Mouse (Mus musculus) urinary bladder, postnatal 36 days (tissue): Measurements from ENCODE around the gene Pgam5.

Experiments used
- DNase-seq, 2 experiments: peaks; one replicate each; pipeline ENCODE4 v3.0.0; 2022; ENCODE audit warnings: low spot score in 2 of 2, mixed read lengths in 1 of 2

The Pgam5 gene

GRCm38 (mm10) chr5:110230780-110231461 lies 38.8 kb downstream of the Pgam5 start, which contains the start of gene Ankle2:
Gene Ankle2, plus strand, starts transcription at chr5:110231004.
- peak; percentile 92 for DNase-seq

DNA sequence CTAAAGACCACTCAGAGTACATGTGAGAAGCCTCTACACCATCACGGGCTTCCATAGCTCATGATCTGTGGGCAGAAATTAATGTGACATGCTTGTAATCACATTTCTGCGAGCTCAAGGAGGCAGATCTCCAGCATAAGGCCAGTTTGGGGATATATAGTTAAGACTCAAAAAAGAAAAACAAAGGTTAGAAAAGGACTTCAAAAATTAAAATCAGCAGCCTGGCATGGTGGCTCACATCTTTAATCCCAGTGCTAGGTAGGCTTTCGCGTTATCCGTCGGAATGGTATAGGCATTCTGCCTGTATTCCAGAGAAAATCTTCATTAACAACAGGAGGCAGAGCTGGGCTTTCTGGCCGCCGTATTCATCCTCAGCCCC lies 39.3 kb downstream of the Pgam5 start:
- DNase-seq, result peak in 1 of 2 experiments; percentile 5

GRCm38 (mm10) chr5:110227336-110227883 lies 42.3 kb downstream of the Pgam5 start:
- DNase-seq, result no peak

GRCm38 (mm10) chr5:110225056-110225455 lies 44.7 kb downstream of the Pgam5 start:
- no peak for DNase-seq

DNA sequence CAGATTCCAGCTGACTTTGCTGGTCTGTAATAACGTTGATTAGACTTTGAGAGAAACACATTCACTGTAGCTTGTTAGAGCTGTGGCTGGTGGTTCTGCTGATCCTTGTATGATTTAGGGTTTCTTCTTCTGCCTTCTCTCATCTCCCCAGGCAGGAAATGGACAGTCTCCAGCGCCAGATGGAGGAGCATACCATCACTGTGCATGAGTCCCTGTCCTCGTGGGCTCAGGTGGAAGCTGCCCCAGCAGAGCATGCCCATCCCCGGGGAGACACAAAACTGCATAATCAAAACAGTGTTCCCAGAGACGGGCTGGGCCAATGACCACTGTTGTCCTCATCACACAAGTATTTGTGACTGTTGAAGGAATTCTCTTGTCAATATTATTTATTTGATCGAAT lies 47.0 kb downstream of the Pgam5 start:
- no peak for DNase-seq

GRCm38 (mm10) chr5:110220331-110220730 lies 49.4 kb downstream of the Pgam5 start:
- no peak for DNase-seq

- no peak for DNase-seq
Observed at GRCm38 (mm10) chr5:110216780-110217179, 52.9 kb downstream of the Pgam5 start.

DNA sequence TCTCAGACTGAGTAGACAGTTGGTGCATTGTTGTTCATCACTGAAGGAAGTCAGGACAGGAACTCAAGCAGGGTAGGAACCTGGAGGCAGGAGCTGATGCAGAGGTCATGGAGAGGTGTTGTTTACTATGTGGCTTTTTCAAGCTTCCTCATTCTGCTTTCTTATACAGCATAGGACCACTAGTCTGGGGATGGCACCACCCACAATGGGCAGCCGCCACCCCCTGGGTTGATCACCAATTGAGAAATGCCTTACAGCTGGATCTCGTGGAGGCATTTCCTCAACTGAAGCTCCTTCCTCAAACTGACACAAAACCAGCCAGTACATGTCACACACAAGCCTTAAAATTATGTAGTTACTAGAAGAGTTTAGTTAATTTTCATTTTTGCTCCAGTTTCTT lies 58.4 kb downstream of the Pgam5 start:
- no peak for DNase-seq
